Mouse (Mus musculus) embryonic fibroblast, embryonic 13.5 days (primary cell): ENCODE data around the gene Hoxa3. TPM values are rescaled to one million over a fixed set of nuclear protein-coding genes. Genes with fewer than 3 reads are reported as not detected.

Experiments
- H3K27ac ChIP-seq: 2 replicates; pipeline ENCODE4 v1.5.1; 2012; ENCODE audit warnings: low read length, control low read depth, inconsistent platforms; ENCODE audit not compliant: insufficient read depth
- H3K4me1 ChIP-seq: 2 replicates; pipeline ENCODE4 v1.6.1; 2011; ENCODE audit warnings: low read length; ENCODE audit not compliant: control insufficient read depth, insufficient read depth
- H3K4me3 ChIP-seq: 2 replicates; pipeline ENCODE4 v1.5.1; 2011; ENCODE audit warnings: mild to moderate bottlenecking, control low read depth, low read length; ENCODE audit not compliant: insufficient read depth
- CTCF ChIP-seq: IDR thresholded peaks from 2 replicates; pipeline ENCODE4 v1.5.1; 2011; ENCODE audit warnings: mild to moderate bottlenecking, control low read depth, low read length, moderate library complexity, borderline replicate concordance; ENCODE audit not compliant: insufficient read depth
- POLR2A ChIP-seq: IDR thresholded peaks from 2 replicates; pipeline ENCODE4 v1.6.1; 2011; ENCODE audit warnings: low read depth, mild to moderate bottlenecking, control low read depth, low read length, moderate library complexity
- polyA plus RNA-seq: library from polyadenylated mRNA; stranded (reverse); fragments of >200 nt; gene quantifications from 2 replicates; pipeline ENCODE4 v1.2.4, GENCODE M21; 2011; ENCODE audit warnings: low read depth; ENCODE audit not compliant: missing spikeins, insufficient read length

Gene Hoxa3
- polyA plus RNA-seq, 1 experiment = 10.2 TPM

DNA sequence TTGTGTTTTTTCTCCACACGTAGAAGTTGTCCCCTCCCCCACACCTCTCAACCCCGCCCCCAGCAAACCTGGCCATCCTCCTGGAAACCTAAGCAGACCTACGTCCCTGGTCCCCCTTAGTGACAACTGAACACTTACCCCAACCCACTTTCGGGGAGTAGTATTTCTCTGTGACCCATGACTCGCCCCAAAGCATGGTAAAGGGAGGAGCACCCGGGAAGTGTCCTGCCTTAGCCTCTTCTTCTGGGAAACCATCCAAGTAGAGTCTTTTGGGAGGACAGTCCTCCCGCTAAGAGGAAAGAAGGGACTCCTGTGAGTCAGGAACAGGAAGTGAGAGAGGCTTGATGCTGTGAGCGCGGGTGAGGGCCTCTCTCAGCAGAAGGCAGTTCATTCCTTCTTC is 53.2 kb downstream of the Hoxa3 start:
- TF ChIP-seq CTCF = no peak
- TF ChIP-seq POLR2A = no peak
- H3K4me1 ChIP-seq = 0 out of 2 replicates have a peak, but pooled peaks cover 2% of the 10 kb centered on the region
- H3K27ac ChIP-seq = peak overlapping the region; percentile 90
- H3K4me3 ChIP-seq = peak overlapping the region; percentile 55

DNA sequence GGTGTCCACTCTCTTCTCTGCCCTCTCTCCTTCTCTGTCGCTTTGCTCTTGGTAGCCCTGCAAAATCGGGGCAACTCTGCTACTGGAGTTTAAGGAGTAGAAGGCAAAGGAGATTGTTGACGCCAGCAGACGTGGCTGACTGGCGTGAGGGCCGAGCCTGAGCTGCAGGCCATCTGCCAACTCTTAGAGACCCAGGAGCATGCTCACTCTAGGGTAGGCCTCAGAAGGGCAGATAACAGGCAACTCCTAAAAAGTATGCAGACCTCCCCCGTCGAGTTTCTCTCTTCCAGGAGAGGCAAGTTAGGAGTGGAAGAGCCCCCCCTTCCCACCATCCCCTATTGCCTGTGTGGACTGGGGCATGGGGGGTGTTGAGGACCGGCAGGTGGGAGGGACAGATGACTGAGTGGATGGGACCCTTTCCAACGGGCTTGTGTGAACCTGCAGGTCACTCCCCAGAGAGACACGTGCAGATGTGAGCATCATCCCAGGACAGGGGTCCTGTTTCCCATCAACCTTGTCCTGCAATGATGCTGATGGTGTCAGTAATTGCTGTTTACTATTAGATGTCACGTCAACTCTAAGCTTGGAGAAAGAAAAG is 53.9 kb downstream of the Hoxa3 start:
- 0 out of 2 replicates have a peak, but pooled peaks cover 2% of the 10 kb centered on the region for H3K4me1 ChIP-seq
- H3K4me3 ChIP-seq = peak overlapping the region; percentile 55
- peak overlapping the region; percentile 90 for H3K27ac ChIP-seq
- TF ChIP-seq POLR2A (no peak; the same call in none of the 2 replicates), CTCF (no peak)

DNA sequence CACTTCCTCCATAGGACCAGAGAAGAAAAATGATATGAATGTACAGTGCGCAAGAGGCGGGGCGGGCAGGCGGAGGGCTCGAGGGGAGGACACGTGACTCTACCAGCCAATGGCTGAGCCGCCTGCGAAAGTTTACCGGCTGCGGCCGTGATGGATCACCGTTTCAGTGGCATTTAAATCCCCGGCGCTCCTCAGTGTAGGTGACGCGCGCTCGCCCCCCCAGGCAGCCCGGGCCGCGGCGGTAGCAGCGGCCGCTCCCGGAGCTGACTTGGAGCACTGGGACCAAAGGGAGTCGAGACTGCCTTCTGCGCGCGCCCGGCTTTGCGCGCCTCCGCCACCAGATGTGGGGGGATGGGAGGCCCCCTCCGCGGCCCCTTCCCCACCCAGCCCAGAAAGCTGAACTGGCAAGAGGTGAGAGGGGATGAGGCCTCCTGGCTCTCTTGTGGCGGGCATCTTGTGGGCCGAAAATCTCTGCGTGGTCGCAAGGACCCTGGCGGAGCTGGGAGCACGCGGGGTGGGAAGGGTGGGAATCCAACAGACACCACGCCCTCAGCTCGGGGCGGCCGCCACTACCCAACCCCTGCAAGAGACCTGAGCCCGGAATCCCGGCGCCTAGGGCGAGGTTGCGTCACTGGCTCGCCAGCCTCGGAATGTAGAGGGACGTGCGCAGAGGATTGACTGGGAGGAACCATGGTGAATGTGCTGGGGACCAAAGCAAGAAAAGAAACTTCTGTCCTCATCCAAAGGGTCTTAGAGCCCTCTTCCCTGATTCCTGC is 54.7 kb downstream of the Hoxa3 start, which contains the start of gene Hoxa1:
Gene Hoxa1, minus strand, starts transcription at position 42 of the 776 bp plus-strand sequence.
- Histone ChIP-seq H3K4me1 (0 out of 2 replicates have a peak, but pooled peaks cover 2% of the 10 kb centered on the region), H3K27ac (peak within 1 kb of the TSS; percentile 90), H3K4me3 (peak within 1 kb of the TSS; percentile 55)
- TF ChIP-seq CTCF = no peak
- peak; percentile 70 for TF ChIP-seq POLR2A

DNA sequence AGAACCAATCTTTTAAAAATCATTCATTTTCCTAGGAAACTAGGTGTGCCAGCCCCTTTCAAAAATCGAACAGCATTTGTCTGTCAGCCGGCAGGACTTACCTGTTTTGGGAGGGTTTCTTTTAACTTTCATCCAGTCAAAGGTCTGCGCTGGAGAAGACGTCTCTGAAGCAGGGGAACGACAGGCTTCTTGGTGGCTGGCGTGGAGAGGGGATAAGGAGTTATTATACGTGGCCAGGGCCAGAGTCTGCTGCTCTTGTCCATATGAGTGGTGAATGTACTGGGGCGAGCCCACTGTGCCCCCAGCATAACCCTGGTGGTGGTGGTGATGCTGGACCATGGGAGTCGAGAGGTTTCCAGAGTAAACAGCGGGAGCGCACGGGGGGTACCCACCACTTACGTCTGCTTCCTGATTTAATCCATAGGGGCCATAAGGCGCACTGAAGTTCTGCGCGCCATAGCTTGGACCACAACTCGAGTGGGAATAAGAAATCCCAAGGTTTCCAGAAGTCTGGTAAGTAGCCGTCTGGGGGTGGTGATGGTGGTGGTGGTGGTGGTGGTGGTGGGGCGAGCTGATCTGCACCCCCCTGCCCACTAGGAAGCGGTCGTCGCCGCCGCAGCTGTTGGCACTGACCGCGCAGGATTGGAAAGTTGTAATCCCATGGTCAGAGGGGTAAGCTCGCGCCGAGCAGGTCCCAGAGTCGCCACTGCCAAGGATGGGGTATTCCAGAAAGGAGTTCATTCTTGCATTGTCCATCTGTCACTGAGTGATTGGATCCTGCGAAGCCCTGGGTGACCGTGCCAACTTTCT is 55.5 kb downstream of the Hoxa3 start:
- H3K4me3 ChIP-seq = peak overlapping the region; percentile 54
- TF ChIP-seq CTCF = no peak
- no peak for TF ChIP-seq POLR2A
- no peaks in the 10 kb centered on the region for H3K4me1 ChIP-seq
- H3K27ac ChIP-seq = no peak overlapping the region

DNA sequence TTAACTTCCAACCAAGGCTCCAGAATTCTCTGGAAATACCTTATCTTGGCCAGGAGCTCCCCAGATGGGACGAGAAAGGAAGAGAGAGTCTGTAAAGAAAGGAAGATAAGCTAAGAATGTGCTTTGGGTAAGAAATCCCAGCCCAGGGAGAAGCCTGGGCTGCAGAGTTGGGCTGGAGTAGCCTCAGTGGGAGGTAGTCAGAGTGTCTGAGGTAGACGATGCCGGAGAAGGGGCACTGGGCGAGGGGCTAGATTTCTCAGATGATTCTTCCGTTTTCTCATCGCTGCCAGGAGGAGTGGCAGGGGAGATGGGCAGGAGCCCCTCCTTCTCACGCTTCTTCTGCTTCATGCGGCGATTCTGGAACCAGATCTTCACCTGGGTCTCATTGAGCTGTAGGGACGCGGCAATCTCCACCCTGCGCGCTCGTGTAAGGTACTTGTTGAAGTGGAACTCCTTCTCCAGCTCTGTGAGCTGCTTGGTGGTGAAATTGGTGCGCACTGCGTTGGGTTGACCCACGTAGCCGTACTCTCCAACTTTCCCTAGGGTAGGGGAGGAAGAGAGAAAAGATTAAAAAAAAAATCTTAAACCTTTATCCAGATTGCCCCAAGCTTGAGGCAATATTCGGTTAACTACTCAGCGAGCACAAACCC is 56.5 kb downstream of the Hoxa3 start:
- Histone ChIP-seq H3K4me1 (no peaks in the 10 kb centered on the region), H3K27ac (no peak overlapping the region), H3K4me3 (no peak overlapping the region)
- TF ChIP-seq CTCF (no peak), POLR2A (no peak)

DNA sequence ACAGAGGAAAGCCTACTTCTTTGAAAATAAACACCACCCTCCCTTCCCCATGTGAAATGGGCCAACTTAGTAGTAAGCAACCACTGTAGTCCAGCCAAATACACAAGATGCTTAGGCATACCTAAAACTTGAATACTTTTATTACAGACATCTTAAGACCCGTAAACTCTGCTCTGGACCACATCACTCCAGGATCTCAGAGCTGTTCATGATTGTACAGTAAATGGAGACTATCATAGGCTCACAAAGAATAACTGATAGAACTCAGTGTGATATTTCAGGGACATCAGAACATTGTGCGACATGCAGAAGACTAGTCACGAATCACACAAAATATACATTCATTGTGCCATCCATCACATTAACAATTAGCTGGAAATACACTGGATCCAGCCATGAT is 57.7 kb downstream of the Hoxa3 start:
- no peak for TF ChIP-seq POLR2A
- TF ChIP-seq CTCF = no peak
- Histone ChIP-seq H3K27ac (no peak overlapping the region), H3K4me1 (0 out of 2 replicates have a peak, but pooled peaks cover under 1% of the 10 kb centered on the region), H3K4me3 (no peak overlapping the region)

DNA sequence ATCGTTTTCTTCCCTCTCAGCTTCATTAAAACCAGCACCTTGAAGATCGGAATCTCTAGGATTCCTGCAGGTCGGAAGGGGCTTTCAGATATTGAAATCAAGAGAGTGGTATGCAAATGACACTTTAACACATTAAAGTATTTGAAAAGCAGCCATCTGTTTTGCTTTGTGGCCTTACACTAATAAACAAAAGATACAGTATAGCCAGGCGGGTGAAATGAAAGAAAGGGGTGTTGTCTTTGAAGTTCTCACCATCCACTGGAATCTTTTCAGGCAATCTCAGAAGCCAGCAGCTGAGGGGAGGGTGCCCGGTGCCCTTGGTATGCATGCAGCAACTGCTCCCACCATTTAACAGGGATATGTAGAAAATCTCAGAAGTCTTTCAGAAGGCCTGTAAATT is 59.1 kb downstream of the Hoxa3 start:
- Histone ChIP-seq H3K4me3 (no peak overlapping the region), H3K4me1 (0 out of 2 replicates have a peak, but pooled peaks cover 4% of the 10 kb centered on the region), H3K27ac (no peak overlapping the region)
- TF ChIP-seq POLR2A (no peak), CTCF (no peak)

DNA sequence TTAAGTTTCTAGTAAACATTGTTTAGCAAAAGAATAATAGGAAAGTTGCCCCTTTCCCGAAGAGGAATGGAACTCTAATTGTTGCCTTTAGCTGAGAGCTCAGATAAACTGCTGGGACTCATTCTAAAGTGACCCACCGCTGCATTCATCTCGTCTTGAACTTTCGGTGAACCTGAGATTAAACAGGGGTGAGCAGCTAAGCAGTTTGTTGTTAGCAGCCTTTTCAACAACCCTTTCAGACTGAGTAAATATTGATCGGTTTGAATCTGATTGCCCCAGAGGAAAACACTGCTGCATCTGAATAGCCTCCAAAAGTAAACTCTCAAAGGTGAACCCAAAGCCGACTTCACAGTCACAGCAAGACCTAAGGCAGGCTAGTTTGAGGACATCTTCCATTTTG is 59.9 kb downstream of the Hoxa3 start:
- Histone ChIP-seq H3K4me1 (0 out of 2 replicates have a peak, but pooled peaks cover 4% of the 10 kb centered on the region), H3K27ac (no peak overlapping the region), H3K4me3 (no peak overlapping the region)
- no peak for TF ChIP-seq CTCF
- TF ChIP-seq POLR2A = no peak
